Mouse (Mus musculus): ENCODE measurements around the gene Scd2. TPM values are rescaled to one million over a fixed set of nuclear protein-coding genes. Genes with fewer than 3 reads are reported as not detected.
"Not testable (repeated sequence)": the region's sequence is repeated elsewhere in the genome, so short reads cannot be mapped to it uniquely, and the experiment has no call there.

Scd2 gene
- 290 and 318 TPM in 2 replicates for polyA plus RNA-seq (2015; fragmentation: Nextera tagmentation; extraction: Ambion mirVana)

GRCm38 (mm10) chr19:44292941-44293768 is at the start of gene Scd2:
TSS of gene Scd2 (plus strand) at chr19:44293674.
- Histone ChIP-seq H3K27ac (ENCODE audit: low read length) (peak within 1 kb of the TSS; percentile 99), H3K36me3 (ENCODE audit: control insufficient read depth, insufficient read depth) (peaks cover 6% of the 10 kb centered on the region), H3K4me3 (replicated peaks; ENCODE audit: low read length) (peak within 1 kb of the TSS; percentile 91), H3K9me3 (ENCODE audit: control insufficient read depth, low read length) (no peaks in the 10 kb centered on the region), H3K27me3 (replicated peaks; ENCODE audit: control insufficient read depth, insufficient read depth, low read length) (no peaks in the 10 kb centered on the region), H3K9ac (replicated peaks; ENCODE audit: low read depth, low read length) (peak within 1 kb of the TSS; percentile 94), H3K4me2 (ENCODE audit: low read length) (peak within 1 kb of the TSS; percentile 97), H3K4me1 (replicated peaks; ENCODE audit: control insufficient read depth, insufficient read depth, low read length) (peaks cover 33% of the 10 kb centered on the region)
- ATAC-seq = no peak; the same call in 1 of the 2 replicates
- 5% methylated on average over 21 of the region's 21 CpGs for WGBS

GRCm38 (mm10) chr19:44245761-44246171 is 47.7 kb upstream of the Scd2 start:
- no peak for ATAC-seq
- no peaks in the 10 kb centered on the region for H3K9me3 ChIP-seq (ENCODE audit: control insufficient read depth, low read length)
- 2% methylated on average over 5 of the region's 5 CpGs for WGBS
- H3K27ac ChIP-seq (ENCODE audit: low read length) = no peak overlapping the region
- H3K4me1 ChIP-seq (replicated peaks; ENCODE audit: control insufficient read depth, insufficient read depth, low read length) = peaks cover 23% of the 10 kb centered on the region
- no peak overlapping the region for H3K4me2 ChIP-seq (ENCODE audit: low read length)
- no peak overlapping the region for H3K4me3 ChIP-seq (replicated peaks; ENCODE audit: low read length)
- no peaks in the 10 kb centered on the region for H3K36me3 ChIP-seq (ENCODE audit: control insufficient read depth, insufficient read depth)
- H3K27me3 ChIP-seq (replicated peaks; ENCODE audit: control insufficient read depth, insufficient read depth, low read length) = no peaks in the 10 kb centered on the region
- no peak overlapping the region for H3K9ac ChIP-seq (replicated peaks; ENCODE audit: low read depth, low read length)

- Histone ChIP-seq H3K9me3 (ENCODE audit: control insufficient read depth, low read length) (no peaks in the 10 kb centered on the region), H3K4me3 (replicated peaks; ENCODE audit: low read length) (no peak overlapping the region), H3K36me3 (ENCODE audit: control insufficient read depth, insufficient read depth) (no peaks in the 10 kb centered on the region), H3K4me2 (ENCODE audit: low read length) (no peak overlapping the region; the same call in 1 of the 2 replicates), H3K27ac (ENCODE audit: low read length) (no peak overlapping the region), H3K27me3 (replicated peaks; ENCODE audit: control insufficient read depth, insufficient read depth, low read length) (no peaks in the 10 kb centered on the region), H3K4me1 (replicated peaks; ENCODE audit: control insufficient read depth, insufficient read depth, low read length) (peaks cover 23% of the 10 kb centered on the region), H3K9ac (replicated peaks; ENCODE audit: low read depth, low read length) (no peak overlapping the region)
- 34% methylated on average over 11 of the region's 11 CpGs for WGBS
- ATAC-seq = no peak
These were observed 47.0 kb upstream of the Scd2 start for GRCm38 (mm10) chr19:44246341-44246911.

- H3K9ac ChIP-seq (replicated peaks; ENCODE audit: low read depth, low read length) = peak overlapping the region; percentile 30
- H3K9me3 ChIP-seq (ENCODE audit: control insufficient read depth, low read length) = no peaks in the 10 kb centered on the region
- peaks cover 23% of the 10 kb centered on the region for H3K4me1 ChIP-seq (replicated peaks; ENCODE audit: control insufficient read depth, insufficient read depth, low read length)
- no peaks in the 10 kb centered on the region for H3K36me3 ChIP-seq (ENCODE audit: control insufficient read depth, insufficient read depth)
- ATAC-seq = peak; percentile 25
- H3K4me3 ChIP-seq (replicated peaks; ENCODE audit: low read length) = peak overlapping the region; percentile 49
- H3K27ac ChIP-seq (ENCODE audit: low read length) = peak overlapping the region; percentile 51
- peak overlapping the region; percentile 80 for H3K4me2 ChIP-seq (ENCODE audit: low read length)
- WGBS = 2% methylated on average over 25 of the region's 25 CpGs
- H3K27me3 ChIP-seq (replicated peaks; ENCODE audit: control insufficient read depth, insufficient read depth, low read length) = no peaks in the 10 kb centered on the region
These were observed 46.0 kb upstream of the Scd2 start for GRCm38 (mm10) chr19:44247281-44248080.

GRCm38 (mm10) chr19:44248081-44248853 is 45.2 kb upstream of the Scd2 start:
- Histone ChIP-seq H3K27ac (ENCODE audit: low read length) (peak overlapping the region; percentile 51), H3K36me3 (ENCODE audit: control insufficient read depth, insufficient read depth) (no peaks in the 10 kb centered on the region), H3K9me3 (ENCODE audit: control insufficient read depth, low read length) (no peaks in the 10 kb centered on the region), H3K4me1 (replicated peaks; ENCODE audit: control insufficient read depth, insufficient read depth, low read length) (peaks cover 23% of the 10 kb centered on the region), H3K9ac (replicated peaks; ENCODE audit: low read depth, low read length) (peak overlapping the region; percentile 30), H3K4me2 (ENCODE audit: low read length) (peak overlapping the region; percentile 80), H3K4me3 (replicated peaks; ENCODE audit: low read length) (peak overlapping the region; percentile 49), H3K27me3 (replicated peaks; ENCODE audit: control insufficient read depth, insufficient read depth, low read length) (no peaks in the 10 kb centered on the region)
- 2% methylated on average over 36 of the region's 36 CpGs for WGBS
- peak; percentile 97 for ATAC-seq

GRCm38 (mm10) chr19:44248854-44249351 is 44.6 kb upstream of the Scd2 start:
- Histone ChIP-seq H3K36me3 (ENCODE audit: control insufficient read depth, insufficient read depth) (no peaks in the 10 kb centered on the region), H3K27me3 (replicated peaks; ENCODE audit: control insufficient read depth, insufficient read depth, low read length) (no peaks in the 10 kb centered on the region), H3K4me2 (ENCODE audit: low read length) (no peak overlapping the region), H3K4me3 (replicated peaks; ENCODE audit: low read length) (no peak overlapping the region), H3K9ac (replicated peaks; ENCODE audit: low read depth, low read length) (no peak overlapping the region), H3K9me3 (ENCODE audit: control insufficient read depth, low read length) (no peaks in the 10 kb centered on the region), H3K4me1 (replicated peaks; ENCODE audit: control insufficient read depth, insufficient read depth, low read length) (peaks cover 23% of the 10 kb centered on the region), H3K27ac (ENCODE audit: low read length) (peak overlapping the region; percentile 51)
- no peak for ATAC-seq
- 66% methylated on average over 11 of the region's 11 CpGs for WGBS

- H3K4me2 ChIP-seq (ENCODE audit: low read length); H3K27ac ChIP-seq (ENCODE audit: low read length); H3K36me3 ChIP-seq (ENCODE audit: control insufficient read depth, insufficient read depth); H3K27me3 ChIP-seq (replicated peaks; ENCODE audit: control insufficient read depth, insufficient read depth, low read length); ATAC-seq; H3K9ac ChIP-seq (replicated peaks; ENCODE audit: low read depth, low read length); H3K9me3 ChIP-seq (ENCODE audit: control insufficient read depth, low read length); H3K4me3 ChIP-seq (replicated peaks; ENCODE audit: low read length): not testable (repeated sequence)
- peaks cover 20% of the 10 kb centered on the region for H3K4me1 ChIP-seq (replicated peaks; ENCODE audit: control insufficient read depth, insufficient read depth, low read length)
- WGBS = 93% methylated on average over 6 of the region's 6 CpGs
These were observed 42.3 kb upstream of the Scd2 start for GRCm38 (mm10) chr19:44251138-44251537.

GRCm38 (mm10) chr19:44251936-44252558 is 41.4 kb upstream of the Scd2 start:
- Histone ChIP-seq H3K4me2 (ENCODE audit: low read length) (no peak overlapping the region), H3K9ac (replicated peaks; ENCODE audit: low read depth, low read length) (no peak overlapping the region), H3K4me1 (replicated peaks; ENCODE audit: control insufficient read depth, insufficient read depth, low read length) (peaks cover 12% of the 10 kb centered on the region), H3K9me3 (ENCODE audit: control insufficient read depth, low read length) (no peaks in the 10 kb centered on the region), H3K27ac (ENCODE audit: low read length) (no peak overlapping the region), H3K36me3 (ENCODE audit: control insufficient read depth, insufficient read depth) (no peaks in the 10 kb centered on the region), H3K27me3 (replicated peaks; ENCODE audit: control insufficient read depth, insufficient read depth, low read length) (no peaks in the 10 kb centered on the region), H3K4me3 (replicated peaks; ENCODE audit: low read length) (no peak overlapping the region)
- WGBS = 74% methylated on average over 12 of the region's 12 CpGs
- ATAC-seq = no peak

Measured in forebrain, embryonic 16.5 days (tissue).